Mouse (Mus musculus) forebrain, embryonic 14.5 days (tissue): ENCODE measurements around the gene Setd7. TPM values are rescaled to one million over a fixed set of nuclear protein-coding genes. Genes with fewer than 3 reads are reported as not detected.

Experiments used
- ATAC-seq: fragments of 200-750 bp; cut with Nextera tagmentation; 2 replicates; pipeline ENCODE4 v1.8.0; 2017; ENCODE audit warnings: mild to moderate bottlenecking, moderate library complexity
- DNase-seq: peaks from one replicate; pipeline ENCODE4 v3.0.0-alpha.2; 2015; ENCODE audit warnings: low spot score
- H3K27ac ChIP-seq: fragments of 300-500 bp; sonication (generic); 2 replicates; pipeline ENCODE4 v1.5.1; 2014; ENCODE audit warnings: low read depth, mild to moderate bottlenecking, control low read depth, low read length, moderate library complexity
- H3K27me3 ChIP-seq: fragments of 300-500 bp; sonication (generic); replicated peaks from 2 replicates; pipeline ENCODE4 v1.6.1; 2014; ENCODE audit warnings: low read length, control low read depth, mixed read lengths; ENCODE audit not compliant: control insufficient read depth, insufficient read depth
- H3K36me3 ChIP-seq: fragments of 300-500 bp; sonication (generic); 2 replicates; pipeline ENCODE4 v1.6.1; 2014; ENCODE audit warnings: low read length, control low read depth; ENCODE audit not compliant: control insufficient read depth, insufficient read depth
- H3K4me1 ChIP-seq: fragments of 300-500 bp; sonication (generic); 2 replicates; pipeline ENCODE4 v1.6.1; 2014; ENCODE audit warnings: antibody characterized with exemption, low read length, control low read depth; ENCODE audit not compliant: control insufficient read depth, insufficient read depth
- H3K4me2 ChIP-seq: fragments of 300-500 bp; sonication (generic); 2 replicates; pipeline ENCODE4 v1.6.1; 2014; ENCODE audit warnings: mild to moderate bottlenecking, control low read depth, low read length
- H3K4me3 ChIP-seq: fragments of 300-500 bp; sonication (generic); 2 replicates; pipeline ENCODE4 v1.5.1; 2014; ENCODE audit warnings: low read depth, low read length, control low read depth
- H3K9ac ChIP-seq: fragments of 300-500 bp; sonication (generic); 2 replicates; pipeline ENCODE4 v1.6.1; 2014; ENCODE audit warnings: mild to moderate bottlenecking, low read length, control low read depth, moderate library complexity
- H3K9me3 ChIP-seq: fragments of 300-500 bp; sonication (generic); replicated peaks from 2 replicates; pipeline ENCODE4 v1.6.1; 2016; ENCODE audit warnings: low read length, control low read depth, mixed read lengths; ENCODE audit not compliant: control insufficient read depth
- WGBS: fragments of 180-500 bp; shearing (Covaris S2); extraction: QIAGEN DNeasy Blood & Tissue Kit; methylation state at CpG from one replicate; pipeline ENCODE4 v1.1.7; 2014; 5-methylcytosine and 5-hydroxymethylcytosine counted together
- polyA plus RNA-seq: library from polyadenylated mRNA; unstranded; fragments of >200 nt; fragmentation: Nextera tagmentation; extraction: Ambion mirVana; gene quantifications from 2 replicates; pipeline ENCODE4 v1.2.1, GENCODE M21; 2014

Gene Setd7
- polyA plus RNA-seq, 1 experiment from 2014 or later = 3.7 TPM

- no peak overlapping the region; the same call in 1 of the 2 replicates for H3K9ac ChIP-seq
- H3K4me2 ChIP-seq = peak overlapping the region; percentile 95; the same call in 1 of the 2 replicates
- WGBS = 46% methylated on average over 6 of the region's 6 CpGs
- peak; percentile 51 for DNase-seq
- peaks cover 7% of the 10 kb centered on the region for H3K4me1 ChIP-seq
- H3K9me3 ChIP-seq = no peaks in the 10 kb centered on the region
- H3K27ac ChIP-seq = no peak overlapping the region
- no peaks in the 10 kb centered on the region for H3K27me3 ChIP-seq
- no peak for ATAC-seq
- no peaks in the 10 kb centered on the region for H3K36me3 ChIP-seq
- peak overlapping the region; percentile 76; the same call in 1 of the 2 replicates for H3K4me3 ChIP-seq
Measured at GRCm38 (mm10) chr3:51561993-51562385, 1.3 kb upstream of the Setd7 start.

- Histone ChIP-seq H3K4me1 (peaks cover 7% of the 10 kb centered on the region), H3K27me3 (no peaks in the 10 kb centered on the region), H3K27ac (peak overlapping the region; percentile 95), H3K4me3 (peak overlapping the region; percentile 76), H3K36me3 (no peaks in the 10 kb centered on the region), H3K9me3 (no peaks in the 10 kb centered on the region), H3K9ac (peak overlapping the region; percentile 94), H3K4me2 (peak overlapping the region; percentile 95)
- under 1% methylated on average over 32 of the region's 32 CpGs for WGBS
- peak; percentile 56 for ATAC-seq
- peak; percentile 82 for DNase-seq
Measured at GRCm38 (mm10) chr3:51561109-51561992, 672 bp upstream of the Setd7 start.

GRCm38 (mm10) chr3:51559594-51560450, 857 bp downstream of the Setd7 start:
- H3K27me3 ChIP-seq = no peaks in the 10 kb centered on the region
- H3K4me2 ChIP-seq = peak overlapping the region; percentile 95
- peak overlapping the region; percentile 95 for H3K27ac ChIP-seq
- peak overlapping the region; percentile 94 for H3K9ac ChIP-seq
- DNase-seq (peak; percentile 88), ATAC-seq (peak; percentile 71)
- H3K4me1 ChIP-seq = peaks cover 13% of the 10 kb centered on the region
- H3K36me3 ChIP-seq = no peaks in the 10 kb centered on the region
- under 1% methylated on average over 71 of the region's 80 CpGs for WGBS
- peak overlapping the region; percentile 76 for H3K4me3 ChIP-seq
- no peaks in the 10 kb centered on the region for H3K9me3 ChIP-seq

DNA sequence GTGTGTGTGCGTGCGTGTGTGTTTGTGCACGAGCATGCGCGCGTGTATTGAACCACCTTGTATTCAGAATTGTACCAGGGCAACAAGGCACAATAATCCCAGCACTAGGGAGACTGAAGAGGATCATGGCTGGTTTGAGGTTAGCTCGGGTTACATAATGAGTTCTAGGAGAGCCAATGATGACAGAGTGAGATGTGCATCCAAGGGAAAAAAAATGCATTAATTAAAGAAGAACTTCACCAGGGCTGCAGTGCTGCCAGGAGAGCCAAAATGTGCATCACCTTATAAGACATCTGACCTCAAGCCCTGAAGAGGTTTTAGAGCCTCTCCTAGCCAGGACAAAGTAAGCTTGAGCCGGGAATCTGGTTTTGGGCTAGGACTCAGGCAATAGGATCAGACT, 5.1 kb downstream of the Setd7 start:
- no peak overlapping the region for H3K4me3 ChIP-seq
- no peak overlapping the region for H3K27ac ChIP-seq
- no peak overlapping the region for H3K9ac ChIP-seq
- no peak for ATAC-seq
- peaks cover 27% of the 10 kb centered on the region for H3K4me1 ChIP-seq
- no peak overlapping the region for H3K4me2 ChIP-seq
- H3K27me3 ChIP-seq = no peaks in the 10 kb centered on the region
- no peak for DNase-seq
- 57% methylated on average over 8 of the region's 8 CpGs for WGBS
- no peaks in the 10 kb centered on the region for H3K36me3 ChIP-seq
- no peaks in the 10 kb centered on the region for H3K9me3 ChIP-seq

- H3K4me3 ChIP-seq = no peak overlapping the region
- no peaks in the 10 kb centered on the region for H3K9me3 ChIP-seq
- no peak for ATAC-seq
- WGBS = 85% methylated on average over 4 of the region's 4 CpGs
- peaks cover 3% of the 10 kb centered on the region; the same call in 1 of the 2 replicates for H3K36me3 ChIP-seq
- H3K27me3 ChIP-seq = no peaks in the 10 kb centered on the region
- no peak overlapping the region for H3K9ac ChIP-seq
- DNase-seq = no peak
- no peak overlapping the region for H3K4me2 ChIP-seq
- peaks cover 27% of the 10 kb centered on the region for H3K4me1 ChIP-seq
- H3K27ac ChIP-seq = no peak overlapping the region
Measured at GRCm38 (mm10) chr3:51554836-51555235, 5.8 kb downstream of the Setd7 start.

DNA sequence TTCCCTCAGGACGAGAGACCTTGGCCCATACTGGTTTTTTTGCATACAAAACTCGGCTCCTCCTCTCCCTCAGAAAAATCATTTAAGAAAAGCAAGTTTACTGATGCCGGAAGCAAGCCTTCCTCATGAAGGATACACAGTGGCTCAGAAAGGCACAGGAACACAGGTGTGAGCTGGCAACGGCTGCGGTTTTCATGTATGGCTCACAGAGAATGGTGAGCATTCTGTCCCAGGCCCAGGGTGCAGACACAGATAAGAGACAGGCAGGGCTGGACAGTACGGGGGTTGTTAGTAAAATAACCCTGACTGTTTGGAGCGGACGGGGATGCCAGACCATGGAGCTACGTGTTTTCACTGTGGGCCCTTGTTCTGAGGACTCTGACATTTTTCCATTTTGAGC, 6.6 kb downstream of the Setd7 start:
- Histone ChIP-seq H3K4me2 (no peak overlapping the region), H3K4me3 (no peak overlapping the region), H3K36me3 (peaks cover 10% of the 10 kb centered on the region), H3K9me3 (no peaks in the 10 kb centered on the region), H3K27ac (peak overlapping the region; percentile 58), H3K27me3 (no peaks in the 10 kb centered on the region), H3K4me1 (peaks cover 27% of the 10 kb centered on the region), H3K9ac (0 out of 2 replicates have a peak overlapping the region, but pooled peaks have one; percentile 8)
- ATAC-seq (no peak), DNase-seq (no peak)
- WGBS = 83% methylated on average over 9 of the region's 9 CpGs

DNA sequence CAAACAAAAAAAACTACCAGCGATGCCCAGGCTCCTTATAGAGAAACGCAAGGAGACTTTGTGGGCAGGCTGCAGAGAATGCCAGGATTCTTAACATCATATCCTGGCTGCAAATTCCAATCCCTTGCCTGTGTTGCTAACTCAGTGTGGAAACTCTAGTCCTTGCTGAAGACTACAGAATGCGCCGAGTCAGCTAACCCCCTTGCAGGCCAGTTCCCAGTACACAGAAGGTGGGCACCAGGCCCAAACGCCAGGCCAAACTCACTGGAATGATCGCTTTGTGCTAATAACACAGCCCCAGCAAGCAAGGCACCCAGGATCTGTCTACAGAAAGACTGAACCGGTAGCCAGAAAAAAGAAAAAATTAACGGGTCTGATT, 7.2 kb downstream of the Setd7 start:
- Histone ChIP-seq H3K27ac (no peak overlapping the region; the same call in 1 of the 2 replicates), H3K4me1 (peaks cover 23% of the 10 kb centered on the region), H3K36me3 (peaks cover 16% of the 10 kb centered on the region), H3K27me3 (no peaks in the 10 kb centered on the region), H3K9me3 (no peaks in the 10 kb centered on the region), H3K4me2 (no peak overlapping the region), H3K9ac (no peak overlapping the region), H3K4me3 (no peak overlapping the region)
- ATAC-seq (peak; percentile 68; the same call in 1 of the 2 replicates), DNase-seq (peak; percentile 66)
- 50% methylated on average over 8 of the region's 8 CpGs for WGBS

- Histone ChIP-seq H3K4me2 (no peak overlapping the region), H3K27ac (no peak overlapping the region; the same call in 1 of the 2 replicates), H3K4me1 (peaks cover 19% of the 10 kb centered on the region), H3K9ac (no peak overlapping the region), H3K36me3 (peaks cover 21% of the 10 kb centered on the region), H3K4me3 (no peak overlapping the region), H3K27me3 (no peaks in the 10 kb centered on the region), H3K9me3 (no peaks in the 10 kb centered on the region)
- WGBS = 55% methylated on average over 10 of the region's 10 CpGs
- DNase-seq (no peak), ATAC-seq (no peak)
Measured at GRCm38 (mm10) chr3:51552841-51553496, 7.7 kb downstream of the Setd7 start.
